Mouse (Mus musculus) intestine, postnatal 0 days (tissue): ENCODE measurements around the gene Slc16a10. TPM values are rescaled to one million over a fixed set of nuclear protein-coding genes. Genes with fewer than 3 reads are reported as not detected.

ENCODE experiments used
- ATAC-seq: fragments of 200-750 bp; cut with Nextera tagmentation; 2 replicates; pipeline ENCODE4 v1.8.0; 2017; ENCODE audit warnings: mild to moderate bottlenecking, moderate TSS enrichment, moderate library complexity
- H3K27ac ChIP-seq: fragments of 300-500 bp; sonication (generic); 2 replicates; pipeline ENCODE4 v1.5.1; 2014; ENCODE audit warnings: mild to moderate bottlenecking, low read depth, low read length, moderate library complexity
- H3K27me3 ChIP-seq: fragments of 300-500 bp; sonication (generic); replicated peaks from 2 replicates; pipeline ENCODE4 v1.6.1; 2014; ENCODE audit warnings: low read length, mixed read lengths; ENCODE audit not compliant: control insufficient read depth, insufficient read depth
- H3K36me3 ChIP-seq: fragments of 300-500 bp; sonication (generic); 2 replicates; pipeline ENCODE4 v1.6.1; 2014; ENCODE audit warnings: mild to moderate bottlenecking, moderate library complexity; ENCODE audit not compliant: control insufficient read depth, insufficient read depth
- H3K4me1 ChIP-seq: fragments of 300-500 bp; sonication (generic); replicated peaks from 2 replicates; pipeline ENCODE4 v1.6.1; 2014; ENCODE audit warnings: antibody characterized with exemption, low read length, mixed read lengths; ENCODE audit not compliant: control insufficient read depth, insufficient read depth
- H3K4me2 ChIP-seq: fragments of 300-500 bp; sonication (generic); replicated peaks from 2 replicates; pipeline ENCODE4 v1.6.1; 2014; ENCODE audit warnings: low read depth, mild to moderate bottlenecking, moderate library complexity
- H3K4me3 ChIP-seq: fragments of 300-500 bp; sonication (generic); 2 replicates; pipeline ENCODE4 v1.5.1; 2014; ENCODE audit warnings: low read depth, low read length
- H3K9ac ChIP-seq: fragments of 300-500 bp; sonication (generic); 2 replicates; pipeline ENCODE4 v1.6.1; 2014; ENCODE audit warnings: mild to moderate bottlenecking, low read depth, low read length
- H3K9me3 ChIP-seq: fragments of 300-500 bp; sonication (generic); 2 replicates; pipeline ENCODE4 v1.6.1; 2016; ENCODE audit warnings: mixed run types; ENCODE audit not compliant: control insufficient read depth
- CTCF ChIP-seq: sonication (generic); IDR thresholded peaks from 2 replicates; pipeline ENCODE4 v1.5.1; 2016; ENCODE audit warnings: low read depth, mild to moderate bottlenecking, control low read depth, antibody characterized with exemption, moderate library complexity
- WGBS: fragments of 180-500 bp; shearing (Covaris S2); extraction: QIAGEN DNeasy Blood & Tissue Kit; methylation state at CpG from one replicate; pipeline ENCODE4 v1.1.7; 2014; 5-methylcytosine and 5-hydroxymethylcytosine counted together
- polyA plus RNA-seq: library from polyadenylated mRNA; unstranded; fragments of >200 nt; fragmentation: Nextera tagmentation; extraction: Ambion mirVana; gene quantifications from 2 replicates; pipeline ENCODE4 v1.2.1, GENCODE M21; 2015

Slc16a10 gene
- polyA plus RNA-seq, 1 experiment from 2014 or later = 57.5 TPM

DNA sequence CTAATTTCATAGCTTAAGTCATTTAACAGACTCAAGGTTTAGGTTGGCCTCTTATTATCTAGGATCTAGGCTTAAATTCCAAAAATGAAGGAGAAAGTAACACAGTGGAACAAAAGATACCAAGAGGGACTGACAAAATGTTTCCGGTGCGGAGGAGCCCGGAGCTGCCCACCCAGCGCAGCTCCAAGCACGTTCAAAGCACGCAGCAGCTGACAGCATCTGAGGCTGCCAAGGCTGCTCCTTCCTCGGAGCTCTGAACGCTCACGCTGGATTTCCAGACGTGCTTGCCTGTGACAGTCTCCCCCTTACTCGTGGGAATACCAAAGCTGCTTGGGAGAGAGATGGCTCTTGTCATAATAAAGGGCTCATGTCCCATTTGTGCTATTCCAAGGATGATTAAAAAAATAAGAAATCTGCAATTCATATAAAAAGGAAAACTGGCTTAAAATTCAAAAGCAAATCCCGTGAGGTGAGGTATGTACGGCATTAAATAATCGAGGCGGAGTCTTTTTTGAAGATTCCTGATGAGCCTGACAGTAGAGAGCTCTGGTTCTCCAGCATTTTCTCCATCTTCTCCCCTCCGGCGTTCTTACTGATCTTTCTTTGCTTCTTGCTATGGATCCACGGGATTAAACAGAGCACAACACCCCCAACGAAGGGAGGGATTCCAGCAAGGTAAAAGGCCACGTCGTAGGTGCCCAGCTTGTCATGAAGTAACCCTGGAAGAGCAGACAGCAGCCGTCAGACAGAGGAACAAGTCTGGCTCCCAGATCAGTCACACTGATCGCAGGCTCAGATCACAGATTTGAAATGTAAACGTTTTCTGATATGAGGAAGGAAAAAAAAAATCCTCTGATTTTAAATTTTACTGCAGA is 105.1 kb downstream of the Slc16a10 start:
- Histone ChIP-seq H3K4me2 (no peak overlapping the region), H3K9ac (no peak overlapping the region), H3K9me3 (no peaks in the 10 kb centered on the region), H3K27me3 (no peaks in the 10 kb centered on the region), H3K4me1 (no peaks in the 10 kb centered on the region), H3K27ac (no peak overlapping the region), H3K4me3 (no peak overlapping the region), H3K36me3 (peaks cover 10% of the 10 kb centered on the region; the same call in 1 of the 2 replicates)
- no peak for ATAC-seq
- no peak for TF ChIP-seq CTCF
- 75% methylated on average over 24 of the region's 24 CpGs for WGBS

- no peak for TF ChIP-seq CTCF
- Histone ChIP-seq H3K9me3 (no peaks in the 10 kb centered on the region), H3K9ac (no peak overlapping the region), H3K4me3 (no peak overlapping the region), H3K4me1 (no peaks in the 10 kb centered on the region), H3K27ac (no peak overlapping the region), H3K4me2 (no peak overlapping the region), H3K36me3 (peaks cover 10% of the 10 kb centered on the region; the same call in 1 of the 2 replicates), H3K27me3 (no peaks in the 10 kb centered on the region)
- WGBS = 98% methylated on average over 6 of the region's 6 CpGs
- ATAC-seq = no peak
Observed at GRCm38 (mm10) chr10:40034956-40035355, 107.1 kb downstream of the Slc16a10 start.

- H3K9me3 ChIP-seq = no peaks in the 10 kb centered on the region
- H3K36me3 ChIP-seq = peaks cover 10% of the 10 kb centered on the region; the same call in 1 of the 2 replicates
- 80% methylated on average over 2 of the region's 2 CpGs for WGBS
- H3K4me3 ChIP-seq = no peak overlapping the region
- no peak overlapping the region for H3K27ac ChIP-seq
- no peak overlapping the region for H3K4me2 ChIP-seq
- H3K27me3 ChIP-seq = no peaks in the 10 kb centered on the region
- no peak for ATAC-seq
- no peak for TF ChIP-seq CTCF
- H3K9ac ChIP-seq = no peak overlapping the region
- no peaks in the 10 kb centered on the region for H3K4me1 ChIP-seq
Observed at GRCm38 (mm10) chr10:40032897-40033296, 109.2 kb downstream of the Slc16a10 start.

DNA sequence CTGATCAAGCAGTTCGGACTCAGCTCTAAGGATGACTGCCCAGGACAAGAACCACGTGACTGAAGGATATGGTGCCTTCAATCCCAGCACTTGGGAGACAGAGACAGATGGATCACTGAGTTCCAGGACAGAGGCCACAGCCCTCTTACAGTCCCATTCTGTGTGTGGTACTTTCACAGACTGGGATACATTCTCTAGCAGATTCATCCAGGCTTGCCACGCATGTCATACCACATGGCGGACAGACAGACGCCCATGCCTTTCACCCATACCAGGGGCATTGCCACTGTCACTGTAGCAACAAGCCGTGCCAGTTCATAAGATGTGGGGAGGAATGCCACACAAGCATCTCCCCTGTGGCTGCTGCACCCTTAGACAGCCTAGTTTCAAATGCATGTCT is 111.3 kb downstream of the Slc16a10 start:
- 93% methylated on average over 6 of the region's 6 CpGs for WGBS
- Histone ChIP-seq H3K9me3 (no peaks in the 10 kb centered on the region), H3K9ac (no peak overlapping the region), H3K27ac (no peak overlapping the region), H3K36me3 (peaks cover 4% of the 10 kb centered on the region; the same call in 1 of the 2 replicates), H3K4me3 (no peak overlapping the region), H3K4me1 (no peaks in the 10 kb centered on the region), H3K4me2 (no peak overlapping the region), H3K27me3 (no peaks in the 10 kb centered on the region)
- ATAC-seq = no peak
- TF ChIP-seq CTCF = no peak

DNA sequence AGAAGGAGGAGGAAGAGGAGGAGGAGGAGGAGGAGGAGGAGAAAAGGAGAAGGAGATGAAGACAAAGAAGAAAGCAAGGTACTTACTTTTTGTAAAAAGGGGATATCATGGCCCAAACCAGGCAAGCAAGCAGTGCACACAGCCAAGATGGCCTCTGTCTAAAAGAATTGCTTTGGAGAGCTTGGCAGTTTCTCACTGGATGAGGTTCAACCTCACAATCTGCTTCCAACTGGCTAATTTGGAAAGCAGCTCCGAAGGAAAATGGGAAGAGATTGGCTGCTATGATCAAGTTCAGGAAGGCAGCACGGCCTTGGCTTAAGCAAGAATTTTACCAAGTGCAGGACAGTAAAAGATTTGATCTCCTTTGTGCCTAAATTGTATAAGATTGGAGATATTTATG is 112.4 kb downstream of the Slc16a10 start:
- 83% methylated on average over 2 of the region's 2 CpGs for WGBS
- no peak overlapping the region for H3K4me3 ChIP-seq
- no peak overlapping the region for H3K4me2 ChIP-seq
- H3K9ac ChIP-seq = no peak overlapping the region
- TF ChIP-seq CTCF = no peak
- H3K9me3 ChIP-seq = no peaks in the 10 kb centered on the region
- H3K4me1 ChIP-seq = no peaks in the 10 kb centered on the region; the same call in 1 of the 2 replicates
- no peak overlapping the region for H3K27ac ChIP-seq
- no peaks in the 10 kb centered on the region for H3K27me3 ChIP-seq
- peaks cover 4% of the 10 kb centered on the region; the same call in 1 of the 2 replicates for H3K36me3 ChIP-seq
- ATAC-seq = no peak

- Histone ChIP-seq H3K27ac (no peak overlapping the region), H3K36me3 (no peaks in the 10 kb centered on the region), H3K4me2 (no peak overlapping the region), H3K4me3 (no peak overlapping the region), H3K9me3 (no peaks in the 10 kb centered on the region), H3K9ac (no peak overlapping the region), H3K27me3 (0 out of 2 replicates have a peak, but pooled peaks cover under 1% of the 10 kb centered on the region), H3K4me1 (no peaks in the 10 kb centered on the region; the same call in 1 of the 2 replicates)
- no peak for TF ChIP-seq CTCF
- 85% methylated on average over 8 of the region's 8 CpGs for WGBS
- no peak for ATAC-seq
Observed at GRCm38 (mm10) chr10:40028091-40028490, 114.0 kb downstream of the Slc16a10 start.
